Mouse (Mus musculus): ENCODE results near the gene Dhdh.
A peak's percentile ranks its signal among the peaks of the same experiment; 100 is the strongest.
"Not testable (repeated sequence)": the region's sequence is repeated elsewhere in the genome, so short reads cannot be mapped to it uniquely, and the experiment has no call there.

The Dhdh gene

DNA sequence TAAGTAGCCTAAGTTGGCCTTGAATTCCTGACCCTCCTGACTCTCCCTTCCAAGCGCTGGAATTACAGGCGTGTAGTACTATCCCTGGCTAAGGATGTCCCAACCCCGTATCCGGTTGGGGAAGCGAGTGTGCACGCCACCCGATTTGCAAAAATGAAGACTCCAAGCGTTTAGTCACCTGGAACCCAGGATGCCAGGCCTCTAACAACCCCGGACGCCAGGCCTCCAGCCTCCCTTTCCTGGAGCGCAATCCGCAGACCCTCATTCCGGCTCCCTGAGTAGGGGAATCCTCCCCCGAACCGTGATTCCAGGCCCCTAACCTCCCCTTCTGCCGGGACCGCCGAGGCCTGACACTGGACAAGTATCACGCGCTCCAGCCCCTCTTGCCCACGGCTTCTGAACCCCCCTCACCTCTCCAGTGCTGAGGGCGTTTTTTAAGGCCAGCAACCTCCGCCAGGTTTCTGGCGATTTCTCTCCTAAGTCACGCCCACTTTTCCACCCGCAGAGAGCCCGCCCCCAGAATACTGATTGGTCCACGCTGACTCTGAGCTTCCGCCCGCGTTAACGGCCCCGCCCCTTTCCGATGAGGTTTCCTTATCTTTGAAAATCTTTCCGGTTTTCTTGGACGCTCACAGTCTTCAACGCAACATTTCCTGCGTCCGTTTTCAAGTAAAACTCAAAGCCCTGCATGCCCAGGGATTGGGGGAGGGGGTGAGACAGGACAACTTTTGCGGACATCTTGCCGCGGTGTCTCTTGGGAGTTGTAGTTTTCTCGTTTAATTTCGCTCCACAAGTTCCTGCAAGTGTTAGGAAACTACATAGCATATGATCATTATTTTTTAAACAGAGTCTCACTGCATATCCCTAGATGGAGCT lies 21.5 kb upstream of the Dhdh start, which contains the start of gene Nucb1:
TSS of gene Nucb1 (minus strand) at position 495 of the 876 bp plus-strand sequence.
- peak; percentile 94 for DNase-seq (ENCODE audit: inconsistent ontology term)

DNA sequence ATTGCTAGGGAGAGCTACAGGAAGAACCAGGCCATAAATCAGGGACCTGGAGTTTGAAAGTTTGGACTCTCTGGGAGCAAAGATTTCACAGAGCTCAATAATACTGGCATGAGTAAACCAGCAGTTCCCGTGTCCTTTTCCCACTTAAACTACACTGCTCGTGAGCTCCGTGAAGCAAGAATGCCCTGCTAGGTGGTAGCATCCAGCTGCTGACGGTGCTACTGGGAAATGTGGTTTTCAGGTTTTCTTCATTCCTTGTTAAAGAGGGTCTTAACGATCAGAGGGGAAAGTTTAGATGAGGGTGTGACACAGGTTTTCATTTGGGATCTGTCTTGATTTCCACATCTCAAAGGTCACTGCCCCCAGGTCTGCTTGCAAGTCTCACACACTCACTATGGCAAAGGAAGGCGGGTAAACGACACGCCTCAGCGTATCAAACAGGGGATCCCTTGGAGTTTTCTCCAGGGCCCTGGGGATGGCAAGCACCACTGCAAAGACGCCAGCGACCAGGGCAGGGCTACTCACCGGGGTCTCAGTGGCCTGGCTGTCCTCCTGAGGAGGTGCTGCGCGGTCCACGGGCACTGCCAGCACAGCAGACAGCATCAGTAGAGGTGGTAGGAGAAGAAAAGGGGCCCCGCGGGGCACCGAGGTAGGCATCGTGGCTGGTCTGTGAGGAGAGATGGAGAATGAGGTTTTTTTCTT lies 20.7 kb upstream of the Dhdh start:
- DNase-seq (ENCODE audit: inconsistent ontology term): no peak

GRCm38 (mm10) chr7:45508561-45508960 lies 20.0 kb upstream of the Dhdh start:
- no peak for DNase-seq (ENCODE audit: inconsistent ontology term)

- no peak for DNase-seq (ENCODE audit: inconsistent ontology term)
Measured at GRCm38 (mm10) chr7:45507583-45507982, 19.0 kb upstream of the Dhdh start.

- no peak for DNase-seq (ENCODE audit: inconsistent ontology term)
Measured at GRCm38 (mm10) chr7:45498427-45498826, 9.8 kb upstream of the Dhdh start.

GRCm38 (mm10) chr7:45494548-45494947 lies 5.9 kb upstream of the Dhdh start:
- no peak for DNase-seq (ENCODE audit: inconsistent ontology term)

DNA sequence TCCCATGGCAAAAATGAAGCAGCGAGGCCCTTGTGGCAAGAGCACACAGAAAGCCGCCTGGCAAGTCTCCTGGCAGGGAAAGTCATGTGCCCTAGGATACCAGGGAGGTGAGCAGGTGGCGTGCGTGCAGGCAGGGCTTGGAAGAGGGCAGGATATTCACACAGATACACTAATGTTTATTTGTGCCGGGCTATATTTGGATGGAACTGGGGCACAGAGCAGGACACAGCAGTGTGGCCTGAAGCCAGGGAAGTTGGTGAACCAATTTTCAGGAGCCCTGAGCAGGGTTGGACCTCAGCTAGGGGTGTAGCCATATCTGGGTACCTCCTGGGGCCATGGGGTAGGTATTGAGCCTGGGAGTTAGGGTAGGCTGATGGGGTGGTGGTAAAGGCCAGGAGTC lies 4.3 kb upstream of the Dhdh start:
- DNase-seq (ENCODE audit: inconsistent ontology term): no peak

DNA sequence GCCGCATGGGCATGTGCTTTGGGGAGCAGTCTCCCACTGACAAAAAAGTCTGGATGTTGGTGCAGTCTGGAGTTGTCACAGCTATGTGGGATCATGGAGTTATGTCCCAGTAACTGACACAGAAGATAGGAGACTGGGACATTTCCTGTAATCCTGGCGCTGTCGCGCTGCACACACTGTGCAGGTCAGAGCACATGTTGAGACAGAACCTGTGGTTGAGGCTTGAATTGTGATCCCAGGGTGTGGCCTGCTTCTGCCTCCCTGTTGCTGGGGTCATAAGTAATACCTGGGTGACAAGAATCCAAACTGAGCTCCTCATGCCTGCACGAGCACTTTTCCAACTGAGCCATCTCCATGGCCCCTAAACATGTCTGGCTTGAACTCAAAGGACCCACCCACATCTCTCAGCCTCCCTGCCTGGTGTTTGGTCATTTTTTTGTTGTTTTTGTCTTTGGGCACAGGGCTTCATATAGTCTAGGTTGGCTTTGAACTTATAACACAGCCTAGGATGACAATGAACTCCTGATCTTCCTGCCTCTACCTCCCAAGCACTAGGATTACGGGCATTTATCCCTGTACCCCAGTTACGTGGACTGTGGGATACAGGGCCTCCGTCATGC lies 3.7 kb upstream of the Dhdh start:
- DNase-seq (ENCODE audit: inconsistent ontology term): no peak

GRCm38 (mm10) chr7:45491264-45491663 lies 2.7 kb upstream of the Dhdh start:
- no peak for DNase-seq (ENCODE audit: inconsistent ontology term)

DNA sequence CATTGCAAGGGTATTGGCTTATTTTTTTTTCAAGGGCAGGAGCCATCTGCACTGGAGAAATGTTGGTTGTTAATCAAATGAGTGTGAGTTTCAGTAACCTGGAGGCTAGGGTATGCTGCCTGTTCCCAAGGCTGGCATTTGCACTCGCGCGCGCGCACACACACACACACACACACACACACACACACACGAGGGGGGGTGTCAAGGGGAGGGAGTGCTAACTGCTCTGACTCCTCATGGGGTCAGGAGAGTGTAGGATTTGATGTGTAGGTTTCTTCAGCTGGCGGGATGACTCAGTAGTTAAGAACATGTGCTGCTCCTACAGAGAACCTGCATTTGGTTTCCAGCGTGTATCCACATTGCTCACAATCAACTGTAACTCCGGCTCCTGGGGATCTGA lies 2.2 kb upstream of the Dhdh start:
- DNase-seq (ENCODE audit: inconsistent ontology term): no peak

GRCm38 (mm10) chr7:45489578-45489977 lies 973 bp upstream of the Dhdh start:
- no peak for DNase-seq (ENCODE audit: inconsistent ontology term)

DNA sequence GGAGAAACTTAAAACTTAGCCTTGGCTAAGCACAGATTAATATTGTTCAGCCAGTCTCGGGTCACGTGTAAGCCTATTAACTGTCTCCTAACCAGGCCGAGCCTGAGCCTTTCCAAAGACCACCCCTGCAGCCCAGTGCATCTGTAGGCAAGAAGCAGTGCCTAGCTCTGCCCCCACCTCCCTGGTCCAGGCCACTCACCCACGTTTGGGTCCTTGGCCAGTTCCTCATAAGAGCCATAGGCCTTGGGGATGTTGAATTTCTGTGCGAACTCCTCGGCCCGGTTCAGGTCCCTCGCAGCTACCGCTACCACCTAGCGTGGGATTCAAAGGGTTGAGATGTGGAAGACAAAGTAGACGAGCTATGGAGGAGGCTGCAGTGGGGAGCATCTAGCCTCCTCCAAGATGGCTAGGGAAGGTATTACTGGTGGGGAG lies 728 bp downstream of the Dhdh start:
- DNase-seq (ENCODE audit: inconsistent ontology term): no peak

- no peak for DNase-seq (ENCODE audit: inconsistent ontology term)
Measured at GRCm38 (mm10) chr7:45486761-45487415, 1.7 kb downstream of the Dhdh start, which contains the start of gene Gm45808. TSS of gene Gm45808 (minus strand) at chr7:45486811.

- DNase-seq (ENCODE audit: inconsistent ontology term): no peak
Measured at GRCm38 (mm10) chr7:45486158-45486557, 2.4 kb downstream of the Dhdh start.

DNA sequence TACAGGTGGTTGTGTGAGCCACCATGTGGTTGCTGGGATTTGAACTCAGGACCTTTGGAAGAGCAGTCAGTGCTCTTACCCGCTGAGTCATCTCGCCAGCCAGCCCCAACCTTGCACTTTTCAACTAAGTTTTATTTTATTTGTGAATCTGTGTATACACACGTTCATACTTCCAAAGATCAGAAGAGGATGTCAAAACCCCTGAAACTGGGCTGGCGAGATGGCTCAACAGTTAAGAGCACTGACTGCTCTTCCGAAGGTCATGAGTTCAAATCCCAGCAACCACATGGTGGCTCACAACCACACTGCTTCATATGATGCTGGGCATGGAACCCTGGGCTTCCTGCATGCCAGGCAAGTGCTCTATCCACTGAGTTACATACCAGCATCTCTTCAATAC lies 3.6 kb downstream of the Dhdh start:
- not testable (repeated sequence) for DNase-seq (ENCODE audit: inconsistent ontology term)

- DNase-seq (ENCODE audit: inconsistent ontology term): no peak
Measured at GRCm38 (mm10) chr7:45482166-45482565, 6.4 kb downstream of the Dhdh start.

DNA sequence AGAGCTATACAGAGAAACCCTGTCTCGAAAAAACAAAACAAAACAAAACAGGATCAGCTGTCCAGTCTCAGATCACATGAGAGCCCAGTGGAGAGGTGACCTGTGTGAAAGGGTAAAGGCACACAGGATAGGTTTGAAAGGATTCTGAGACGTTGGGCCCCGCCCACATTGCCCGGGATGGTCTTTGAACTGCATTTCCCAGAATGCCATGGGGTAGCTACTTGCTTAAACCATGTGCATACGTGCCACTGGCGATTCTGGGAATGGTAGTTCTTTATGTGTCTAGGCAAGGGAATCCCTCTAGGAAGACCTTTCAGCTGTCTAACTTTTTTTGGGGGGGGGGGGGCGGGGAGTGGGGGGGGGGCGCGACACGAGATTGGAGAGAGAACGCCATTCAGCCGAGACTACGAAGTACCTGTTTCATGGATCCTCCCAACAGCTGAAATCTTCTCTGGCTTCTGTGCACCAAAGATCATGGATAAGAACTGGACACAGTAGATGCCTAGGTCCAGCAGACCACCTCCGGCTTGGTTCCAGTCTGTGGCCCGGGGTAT lies 7.2 kb downstream of the Dhdh start, which contains the start of gene Tulp2:
TSS of gene Tulp2 (plus strand) at position 504 of the 554 bp plus-strand sequence.
- peak; percentile 50 for DNase-seq (ENCODE audit: inconsistent ontology term)

DNA sequence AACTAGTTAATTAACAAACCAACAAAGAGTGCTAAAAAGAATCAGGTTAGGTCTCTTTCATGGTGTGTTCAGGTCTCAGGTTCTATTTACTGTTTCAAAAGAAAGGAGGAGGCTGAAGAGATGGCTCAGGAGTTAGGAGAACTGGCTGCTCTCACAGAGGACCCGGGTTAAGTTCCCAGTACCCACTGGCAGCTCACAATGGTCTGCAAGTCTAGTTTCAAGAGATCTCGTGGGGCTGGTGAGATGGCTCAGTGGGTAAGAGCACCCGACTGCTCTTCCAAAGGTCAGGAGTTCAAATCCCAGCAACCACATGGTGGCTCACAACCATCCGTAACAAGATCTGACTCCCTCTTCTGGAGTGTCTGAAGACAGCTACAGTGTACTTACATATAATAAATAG lies 8.3 kb downstream of the Dhdh start:
- not testable (repeated sequence) for DNase-seq (ENCODE audit: inconsistent ontology term)

DNA sequence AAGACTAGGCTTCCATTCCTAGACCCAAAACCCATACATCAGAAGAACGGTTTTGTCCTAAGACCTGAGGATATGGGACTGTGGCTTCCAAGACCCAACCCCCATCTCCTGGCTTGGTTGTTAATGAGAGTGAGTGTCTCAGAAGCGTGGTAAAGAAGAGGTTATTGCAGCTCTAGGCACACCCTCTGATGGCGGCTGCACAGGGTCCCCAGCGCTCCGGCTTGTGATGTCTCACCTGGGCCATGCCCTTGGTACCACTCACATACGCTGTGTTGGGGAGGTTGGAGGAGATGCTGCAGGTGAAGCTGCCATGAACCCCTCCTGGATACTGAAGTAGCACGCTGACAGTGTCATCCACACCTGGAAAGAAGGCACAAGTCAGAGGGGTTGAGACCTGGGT lies 9.8 kb downstream of the Dhdh start:
- DNase-seq (ENCODE audit: inconsistent ontology term): no peak

GRCm38 (mm10) chr7:45477003-45477402 lies 11.6 kb downstream of the Dhdh start:
- DNase-seq (ENCODE audit: inconsistent ontology term): peak; percentile 62

GRCm38 (mm10) chr7:45476453-45476852 lies 12.2 kb downstream of the Dhdh start:
- DNase-seq (ENCODE audit: inconsistent ontology term): no peak
